ENCODE assay signal across 7 mouse cellular contexts in the genomic region with DNA sequence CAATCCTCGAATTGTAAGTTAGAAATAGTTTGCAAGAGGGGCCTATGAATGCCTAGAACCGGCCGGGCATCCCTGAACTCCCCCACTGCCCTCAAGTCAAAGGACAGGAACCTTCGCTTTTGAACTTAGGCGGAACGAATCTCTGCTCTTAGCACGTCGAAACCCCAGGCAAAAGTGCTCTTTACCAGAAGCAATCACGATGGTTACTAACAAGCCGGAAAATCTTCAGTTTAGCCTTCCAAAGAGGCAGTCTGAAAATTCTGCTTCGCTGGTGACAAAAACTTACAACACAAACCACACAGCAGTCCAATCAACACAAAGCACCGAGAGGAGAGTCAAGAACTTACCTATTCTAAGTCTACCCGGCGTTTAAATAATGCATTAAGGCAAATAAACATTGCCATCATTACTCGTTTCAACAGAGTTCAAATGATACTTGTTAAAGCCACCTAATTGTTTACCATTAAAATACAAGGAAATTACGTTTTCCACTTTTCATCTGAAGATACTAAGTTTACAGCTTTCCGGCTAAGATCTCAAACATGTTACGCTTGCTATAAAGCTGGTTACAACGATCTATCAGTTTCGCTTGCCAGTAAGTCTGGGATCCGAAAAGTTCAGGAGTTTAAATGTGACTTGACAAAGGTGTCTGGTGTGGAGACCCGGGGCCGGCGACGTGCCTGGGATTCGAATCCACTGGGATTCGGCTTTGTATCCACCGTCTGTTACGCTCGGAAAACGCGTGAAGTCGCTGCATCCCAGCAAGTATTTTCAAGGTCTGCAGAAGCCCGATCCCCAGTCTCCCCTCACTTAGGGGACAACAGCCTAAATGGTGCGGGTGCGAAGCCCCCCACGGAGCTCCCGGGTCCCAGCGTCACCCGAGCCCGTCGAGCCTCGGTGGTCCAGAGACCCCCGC. TPM values are rescaled to one million over a fixed set of nuclear protein-coding genes. Genes with fewer than 3 reads are reported as not detected.
DNase-seq lines count a peak whose midpoint lies in the region; ATAC-seq lines count a peak whose summit lies in the region.

No protein-coding gene starts in this region.

- H3K4me3 ChIP-seq in forebrain, embryonic 15.5 days, result peak overlapping the region; percentile 75
- H3K4me3 ChIP-seq in lung, embryonic 16.5 days (ENCODE audit: low read length), result peak overlapping the region; percentile 69

- H3K9ac ChIP-seq in forebrain, embryonic 15.5 days (replicated peaks), result peak overlapping the region; percentile 80
- peak overlapping the region; percentile 83 for H3K9ac ChIP-seq in lung, embryonic 16.5 days (ENCODE audit: low read length)

- peak overlapping the region; percentile 53 for H3K4me2 ChIP-seq in forebrain, embryonic 15.5 days (replicated peaks)
- peak overlapping the region; percentile 84 for H3K4me2 ChIP-seq in lung, embryonic 16.5 days (ENCODE audit: low read depth, low read length)

- DNase-seq in Muller cell, postnatal 12 days (ENCODE audit: inconsistent ontology term), result peak; percentile 7
- peak; percentile 64 for DNase-seq in brain, adult 2 months (ENCODE audit: low read depth, low spot score)
- DNase-seq in heart, postnatal 4 days, result peak; percentile 63
- peak; percentile 15 for DNase-seq in layer of hippocampus, adult 9-11 months
- peak; percentile 31 for DNase-seq in right cerebral cortex, adult 18-20 months

- H3K36me3 ChIP-seq in forebrain, embryonic 15.5 days, result no peaks in the 10 kb centered on the region
- H3K36me3 ChIP-seq in lung, embryonic 16.5 days (ENCODE audit: control insufficient read depth, insufficient read depth, low read length), result no peaks in the 10 kb centered on the region

- no peaks in the 10 kb centered on the region for H3K27me3 ChIP-seq in forebrain, embryonic 15.5 days
- no peaks in the 10 kb centered on the region; the same call in 1 of the 2 replicates for H3K27me3 ChIP-seq in lung, embryonic 16.5 days (ENCODE audit: control insufficient read depth, insufficient read depth, low read depth, low read length)

- ATAC-seq in forebrain, embryonic 15.5 days (replicated peaks), result no peak
- no peak; the same call in 1 of the 2 replicates for ATAC-seq in lung, embryonic 16.5 days (ENCODE audit: low read depth)

- no peaks in the 10 kb centered on the region for H3K9me3 ChIP-seq in forebrain, embryonic 15.5 days
- H3K9me3 ChIP-seq in lung, embryonic 16.5 days (ENCODE audit: control insufficient read depth, low read length), result no peaks in the 10 kb centered on the region

- H3K4me1 ChIP-seq in forebrain, embryonic 15.5 days, result peaks cover 24% of the 10 kb centered on the region
- H3K4me1 ChIP-seq in lung, embryonic 16.5 days (replicated peaks; ENCODE audit: control insufficient read depth, insufficient read depth, low read length), result peaks cover 22% of the 10 kb centered on the region

- WGBS in forebrain, embryonic 15.5 days, result under 1% methylated on average over 44 of the region's 44 CpGs
- under 1% methylated on average over 44 of the region's 44 CpGs for WGBS in lung, embryonic 16.5 days

- H3K27ac ChIP-seq in forebrain, embryonic 15.5 days (replicated peaks), result peak overlapping the region; percentile 87
- H3K27ac ChIP-seq in lung, embryonic 16.5 days (ENCODE audit: low read length), result peak overlapping the region; percentile 94

RNA-seq across cellular contexts. Expression of a gene that starts 0.8 kb away (rescaled TPM):
- 38.6 and 43.3 TPM in 2 replicates for polyA plus RNA-seq in forebrain, embryonic 15.5 days (2015; fragmentation: Nextera tagmentation; extraction: Ambion mirVana)
- total RNA-seq in heart, postnatal 4 days (2021), result 10 to 100 TPM; 24.0 to 24.7 TPM
- 43.3 and 43.8 TPM in 2 replicates for polyA plus RNA-seq in lung, embryonic 16.5 days (2015; fragmentation: Nextera tagmentation; extraction: Ambion mirVana)

RNA-seq across cellular contexts. Expression of a gene that starts 18.1 kb away (rescaled TPM):
- not detected in 2 replicates for polyA plus RNA-seq in forebrain, embryonic 15.5 days (2015; fragmentation: Nextera tagmentation; extraction: Ambion mirVana)
- total RNA-seq in heart, postnatal 4 days (2021), result under 1 TPM; 0.12 to 0.23 TPM
- not detected in 2 replicates for polyA plus RNA-seq in lung, embryonic 16.5 days (2015; fragmentation: Nextera tagmentation; extraction: Ambion mirVana)

Comparison
In these comparisons a context has a peak if more than half of its experiments do, and no peak if none do; other contexts are left out.
1. DNase-seq: peak in every context shown above with its lines; median percentile 64 in brain, adult 2 months; 63 in heart, postnatal 4 days; 31 in right cerebral cortex, adult 18-20 months; 15 in layer of hippocampus, adult 9-11 months; 7 in Muller cell, postnatal 12 days.